Mouse (Mus musculus): Measurements from ENCODE around the gene Gm10181.
"Not testable (repeated sequence)": the region's sequence is repeated elsewhere in the genome, so short reads cannot be mapped to it uniquely, and the experiment has no call there.

The Gm10181 gene

DNA sequence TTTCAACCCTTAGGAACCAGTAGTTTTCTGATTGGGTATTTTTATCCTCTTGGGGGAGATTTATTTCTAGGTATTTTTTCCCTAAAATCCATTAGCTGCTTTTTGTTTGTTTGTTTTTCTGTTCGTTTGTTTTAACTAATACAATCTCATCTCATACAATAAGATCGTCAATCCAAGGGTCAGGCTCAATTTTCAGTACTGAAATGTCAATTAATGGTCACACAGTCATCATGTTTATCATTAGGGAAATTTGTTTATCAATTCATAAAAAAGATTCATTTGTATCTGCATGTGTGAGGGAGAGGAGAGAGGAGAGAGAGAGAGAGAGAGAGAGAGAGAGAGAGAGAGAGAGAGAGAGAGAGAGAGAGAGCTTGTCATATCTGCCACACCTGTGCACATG lies at the start of gene Gm10181:
Gm10181 (plus strand) TSS at position 301 of the 400 bp plus-strand sequence.
- no peak for DNase-seq

DNA sequence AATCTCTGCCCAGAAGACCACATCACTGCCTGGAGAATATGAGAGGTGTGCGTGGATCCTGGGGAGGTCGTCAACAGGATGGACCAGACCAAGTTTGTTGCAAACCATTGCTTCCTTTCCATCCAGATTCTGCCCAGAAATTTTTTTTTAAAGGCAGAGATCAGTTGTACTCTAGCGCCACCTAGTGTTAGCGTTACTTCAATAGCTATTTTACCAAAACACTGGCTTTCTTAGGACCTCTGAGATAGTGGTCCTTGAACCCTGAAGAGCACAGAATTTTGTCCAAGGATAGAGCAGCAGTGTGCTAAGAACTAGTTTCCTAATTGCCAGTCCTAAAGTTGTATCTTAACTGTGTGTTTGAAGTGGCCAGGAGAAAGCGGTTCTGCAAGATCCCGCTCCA lies 47.6 kb upstream of the Gm10181 start:
- DNase-seq: peak; percentile 14

DNA sequence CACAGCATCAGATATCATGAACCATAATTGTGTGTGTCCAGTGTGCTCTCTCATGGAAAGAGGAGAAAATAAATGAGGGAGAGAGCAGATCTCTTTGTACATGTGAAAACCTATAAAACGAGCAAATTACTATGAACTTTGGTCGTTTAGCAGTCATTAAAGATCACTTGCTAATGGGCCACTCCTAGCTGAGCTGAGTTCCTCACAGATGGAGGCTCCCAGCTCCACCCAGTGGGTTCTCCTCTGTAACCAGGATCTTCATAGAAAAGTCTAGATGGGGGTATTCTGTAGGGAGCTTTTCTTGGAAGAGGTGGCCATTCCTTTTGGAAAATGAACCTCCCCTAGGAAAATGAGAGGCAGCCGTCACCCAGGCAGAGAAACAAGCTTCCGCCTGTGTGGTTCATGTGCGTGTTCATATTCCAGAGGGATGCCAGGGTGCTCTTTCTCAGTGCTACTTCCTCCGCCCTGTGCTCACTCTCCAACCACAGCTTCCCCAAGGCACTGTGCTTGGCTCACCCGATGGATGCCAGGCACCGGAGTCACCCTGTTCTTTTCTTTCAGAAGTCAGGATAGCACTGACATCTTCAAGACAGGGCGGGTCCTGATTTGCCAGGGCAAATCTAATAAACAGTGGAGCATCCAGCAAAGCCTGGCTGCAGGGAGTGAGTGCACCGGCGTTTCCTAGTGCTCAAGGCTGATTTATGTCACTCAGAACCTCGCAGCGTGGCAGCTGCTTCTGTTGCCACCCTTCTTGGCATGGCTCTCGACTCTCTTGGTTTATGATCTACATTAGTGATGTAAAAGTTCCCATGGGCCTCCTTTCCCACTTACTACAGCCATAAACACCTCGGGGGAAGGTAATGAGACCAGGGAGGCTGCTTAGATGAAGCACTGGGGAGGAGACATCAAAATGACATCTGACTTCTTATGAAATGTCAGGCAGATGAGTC lies 46.8 kb upstream of the Gm10181 start:
- no peak for DNase-seq

DNA sequence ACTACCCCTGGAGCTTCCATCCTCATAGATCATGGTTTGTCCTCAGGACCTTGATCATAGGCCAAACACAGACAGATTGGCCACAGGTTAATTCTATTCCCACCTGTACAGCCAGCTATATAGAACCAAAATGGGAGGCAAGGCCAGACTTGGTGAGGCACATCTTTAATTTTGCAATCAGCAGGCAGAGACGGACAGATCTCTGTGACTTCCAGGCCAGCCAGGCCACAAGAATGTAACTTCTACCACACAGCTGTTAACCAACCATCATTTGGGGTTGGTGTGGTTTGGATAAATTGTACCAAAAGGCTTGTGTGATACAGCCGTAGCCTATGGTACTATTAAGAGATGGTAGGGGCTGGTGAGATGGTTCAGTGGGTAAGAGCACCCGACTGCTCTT lies 44.9 kb upstream of the Gm10181 start:
- DNase-seq: no peak

DNA sequence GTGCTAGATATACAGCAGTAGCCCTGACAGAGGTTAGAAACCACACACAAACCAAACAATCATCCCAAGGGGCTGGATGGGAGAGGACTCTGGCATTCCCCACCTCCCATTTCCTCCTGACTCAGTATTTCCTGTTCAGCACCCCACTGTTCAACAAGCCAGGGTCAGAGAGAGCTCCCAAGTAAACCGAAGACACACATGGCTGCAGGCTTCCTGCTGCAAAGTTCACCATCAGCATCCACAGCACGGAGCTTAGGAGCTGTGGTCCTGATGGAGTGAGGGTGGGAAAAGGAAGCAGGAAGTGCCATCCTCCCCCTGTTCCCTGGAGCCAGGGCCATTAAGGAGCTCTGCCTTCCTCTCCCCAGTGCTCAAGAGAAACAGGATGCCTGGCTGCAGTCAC lies 40.9 kb upstream of the Gm10181 start:
- no peak for DNase-seq

DNA sequence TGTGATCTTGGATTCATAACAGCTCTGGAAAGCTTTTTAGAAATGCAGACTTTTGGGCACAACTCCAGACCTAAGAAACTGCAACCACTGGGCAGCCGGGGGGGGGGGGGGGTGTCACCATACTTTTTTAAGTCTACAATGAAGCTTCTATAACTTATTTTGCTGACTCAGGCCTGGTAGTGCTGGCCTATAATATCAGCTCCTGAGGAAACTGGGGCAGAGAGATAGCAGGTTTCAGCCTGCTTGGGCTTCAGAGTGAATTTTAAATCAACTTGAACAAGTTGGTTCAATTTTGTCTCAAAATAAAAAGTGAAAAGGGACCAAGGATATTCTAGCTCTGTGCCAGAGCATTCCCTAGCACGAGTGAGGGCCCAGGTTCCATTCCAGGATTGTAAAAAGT lies 40.3 kb upstream of the Gm10181 start:
- no peak for DNase-seq

DNA sequence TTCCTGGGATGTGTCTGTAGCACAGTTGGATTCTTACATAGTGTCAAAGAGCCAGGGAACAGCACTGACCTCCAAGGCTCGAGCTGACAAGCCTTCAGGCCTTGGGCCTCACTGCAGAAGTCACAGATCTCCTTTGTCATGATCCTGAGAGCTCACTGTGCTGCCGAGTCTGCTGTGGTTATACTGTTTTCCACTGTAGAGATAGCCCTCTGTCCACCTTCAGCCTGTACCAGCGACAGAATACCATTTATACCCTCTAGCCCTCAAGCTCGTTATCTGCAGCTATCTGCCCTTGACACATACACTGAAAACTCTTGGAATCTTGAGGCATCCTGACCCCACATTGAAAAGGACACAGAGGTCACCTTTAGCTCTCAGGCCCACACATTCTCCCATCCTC lies 37.3 kb upstream of the Gm10181 start:
- DNase-seq: no peak

DNA sequence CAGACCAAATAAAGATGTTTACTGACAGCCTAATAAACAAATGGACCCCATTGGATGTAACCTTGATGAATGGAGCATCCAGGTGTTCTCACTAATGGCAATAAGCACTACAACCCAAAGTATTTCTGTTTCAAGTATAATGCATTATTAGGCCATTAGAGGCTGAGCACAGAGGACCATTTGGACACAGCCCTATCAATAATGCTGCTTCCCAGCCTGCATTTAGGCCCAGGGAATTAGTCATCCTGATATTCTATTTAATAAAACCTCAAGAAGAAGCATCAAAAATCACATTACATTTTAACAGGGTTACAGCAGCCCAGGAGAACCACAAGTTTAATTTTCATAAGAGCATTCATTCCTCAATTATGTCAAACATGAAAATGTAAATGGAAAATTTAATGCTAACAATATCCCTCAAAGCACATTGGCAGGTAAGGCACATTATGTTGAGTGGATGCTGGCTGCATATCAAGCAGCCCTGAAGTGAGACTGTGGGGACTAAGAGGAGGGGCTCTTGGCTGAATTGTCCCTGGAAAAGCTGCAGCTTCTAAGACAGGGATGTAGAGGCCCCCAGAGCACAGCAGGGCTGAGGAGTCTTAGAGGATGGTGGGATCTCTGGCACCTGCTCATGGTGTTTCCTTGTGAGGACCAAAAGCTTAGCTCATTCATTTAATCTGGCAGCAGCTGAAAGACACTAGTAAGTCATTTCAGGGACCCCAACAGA lies 33.4 kb upstream of the Gm10181 start:
- no peak for DNase-seq

DNA sequence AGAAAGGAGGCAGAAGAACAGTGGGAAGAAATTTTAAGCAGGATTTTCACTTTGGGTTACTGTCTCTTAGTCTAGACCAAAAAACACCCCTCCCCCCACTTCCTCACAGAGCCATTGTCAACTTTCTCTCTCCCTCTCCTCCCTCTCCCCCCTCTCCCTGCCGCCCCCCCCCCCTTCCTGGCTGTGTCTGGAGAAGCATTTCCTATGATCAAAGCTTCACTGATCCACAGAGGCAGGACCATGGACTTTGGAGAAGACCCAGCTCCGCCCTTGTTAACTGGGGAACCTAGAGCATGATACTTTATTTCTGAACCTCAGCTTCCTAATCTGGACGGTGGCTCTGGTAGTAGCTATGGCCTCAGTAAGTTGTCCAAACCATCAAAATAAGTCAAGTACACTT lies 30.5 kb upstream of the Gm10181 start:
- no peak for DNase-seq

DNA sequence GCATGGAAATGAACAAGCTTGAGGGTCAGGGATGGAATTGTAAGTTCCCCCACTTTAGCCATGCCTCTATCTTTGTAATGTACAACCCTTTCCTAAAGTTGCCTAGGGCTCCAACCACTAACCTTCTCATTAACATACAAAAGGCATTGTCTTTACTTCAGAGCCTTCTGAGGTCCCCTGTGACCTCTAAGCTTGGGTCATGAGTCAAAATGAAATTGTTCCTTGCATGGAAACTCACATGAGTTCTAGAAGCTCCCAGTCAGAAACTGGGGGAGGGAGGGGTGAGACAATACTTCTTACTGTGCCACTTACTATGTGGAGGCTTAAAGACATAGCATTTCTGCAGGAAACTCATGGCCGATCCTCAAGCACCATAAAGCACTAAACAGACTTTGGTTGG lies 16.6 kb upstream of the Gm10181 start:
- DNase-seq: no peak

DNA sequence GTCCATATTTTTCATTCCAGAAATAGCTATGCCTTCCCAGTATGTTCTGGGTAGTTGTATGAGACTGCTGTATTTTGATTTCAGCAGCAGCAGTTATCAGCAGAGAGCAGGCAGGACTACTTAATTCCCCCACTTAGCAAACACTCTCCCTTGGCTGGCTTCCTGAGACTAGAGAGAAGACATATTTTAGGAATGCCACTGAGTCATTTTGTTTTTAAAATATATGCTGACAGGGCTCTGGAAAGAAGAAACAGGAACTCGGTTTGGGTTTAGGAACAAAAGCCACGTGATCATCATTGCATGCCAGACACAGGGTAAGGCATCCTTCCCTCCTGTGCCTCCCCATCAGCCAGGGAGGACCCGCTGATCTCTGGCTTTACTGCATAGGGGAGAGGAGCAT lies 13.2 kb upstream of the Gm10181 start:
- DNase-seq: no peak

DNA sequence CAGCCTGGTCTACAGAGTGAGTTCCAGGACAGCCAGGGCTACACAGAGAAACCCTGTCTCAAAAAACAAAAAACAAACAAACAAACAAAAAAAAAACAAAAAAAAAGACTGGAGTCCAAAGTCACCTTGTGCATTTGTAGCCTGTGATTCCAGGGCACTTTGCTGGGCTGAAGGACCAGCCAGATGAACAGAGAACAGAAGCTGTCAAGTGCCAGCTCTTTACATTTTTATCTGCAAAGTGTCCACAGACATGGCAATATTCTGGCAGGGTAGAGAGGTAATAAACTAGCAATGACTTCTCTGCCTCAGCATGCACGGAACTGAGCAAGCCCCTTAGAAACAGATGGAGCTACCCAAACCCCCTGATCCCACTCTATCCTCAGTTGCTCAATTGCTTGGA lies 12.7 kb upstream of the Gm10181 start:
- no peak for DNase-seq

DNA sequence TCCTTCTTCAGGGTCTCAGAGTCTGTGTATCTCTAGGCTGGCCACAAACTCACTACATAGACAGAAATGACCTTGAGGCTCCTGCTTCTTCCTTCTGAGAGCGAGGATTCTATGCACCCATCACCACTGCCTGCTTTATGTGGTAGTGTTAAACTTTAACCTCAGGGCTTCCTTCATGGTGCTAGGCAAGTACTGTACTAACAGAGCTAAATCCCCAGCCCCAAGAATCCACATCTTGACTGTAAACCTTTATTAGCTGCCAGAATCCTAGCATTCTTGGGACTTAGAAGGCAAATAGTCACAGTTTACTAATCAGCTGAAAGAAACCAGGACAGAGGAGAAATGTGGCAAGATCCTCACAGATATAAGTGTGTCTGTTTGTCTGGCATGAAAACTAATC lies 1.6 kb downstream of the Gm10181 start:
- no peak for DNase-seq

DNA sequence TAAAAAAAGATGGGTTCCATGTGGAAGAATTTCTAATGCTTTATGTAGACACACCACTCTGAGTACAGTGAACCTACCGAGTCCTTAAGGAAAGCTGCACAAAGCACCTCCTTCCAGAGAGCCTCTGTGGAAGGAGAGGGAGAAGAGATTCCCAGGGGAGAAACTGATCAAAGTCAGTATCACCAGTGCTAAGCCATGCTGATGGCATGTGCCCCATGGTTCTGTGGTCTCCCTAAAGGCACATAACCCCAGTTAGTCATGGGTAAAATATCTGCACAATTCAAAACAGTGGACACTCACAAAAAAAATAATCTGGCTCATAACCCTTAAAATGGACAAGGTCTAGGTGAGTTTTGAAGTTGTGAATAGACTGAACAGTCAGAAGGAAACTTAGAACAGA lies 13.7 kb downstream of the Gm10181 start:
- DNase-seq: no peak

DNA sequence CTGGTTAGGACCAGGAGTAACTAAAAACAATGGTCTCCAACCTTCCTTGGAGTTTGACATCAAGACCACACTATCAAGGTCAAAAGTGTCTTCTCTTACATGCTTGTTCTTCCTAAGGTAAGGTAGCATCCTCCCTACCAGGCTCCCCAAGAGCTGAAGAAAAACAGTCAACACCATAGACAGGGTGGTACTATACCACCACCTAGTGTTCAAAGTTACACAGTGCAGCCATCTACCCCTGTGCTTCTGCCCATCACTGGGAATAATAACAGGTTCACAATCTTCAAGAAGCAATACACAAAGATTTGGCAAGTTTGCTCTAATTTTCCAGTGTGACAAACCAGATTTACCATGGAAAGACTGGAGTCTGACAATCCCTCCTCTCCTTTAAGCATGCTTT lies 15.4 kb downstream of the Gm10181 start:
- peak; percentile 10 for DNase-seq

DNA sequence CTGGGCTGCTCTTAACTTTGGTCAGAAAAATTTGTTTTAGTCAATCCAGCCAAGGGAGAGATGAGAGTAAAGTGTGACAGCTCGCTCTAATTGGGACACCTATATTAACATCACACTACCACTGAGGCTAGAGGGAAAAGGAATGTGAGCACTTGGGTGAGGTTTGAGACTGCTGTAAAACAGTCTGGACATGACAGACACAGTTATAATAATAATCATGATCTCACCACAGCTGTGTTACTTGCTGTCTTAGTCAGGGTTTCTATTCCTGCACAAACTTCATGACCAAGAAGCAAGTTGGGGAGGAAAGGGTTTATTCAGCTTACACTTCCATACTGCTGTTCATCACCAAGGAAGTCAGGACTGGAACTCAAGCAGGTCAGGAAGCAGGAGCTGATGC lies 34.4 kb downstream of the Gm10181 start:
- not testable (repeated sequence) for DNase-seq

DNA sequence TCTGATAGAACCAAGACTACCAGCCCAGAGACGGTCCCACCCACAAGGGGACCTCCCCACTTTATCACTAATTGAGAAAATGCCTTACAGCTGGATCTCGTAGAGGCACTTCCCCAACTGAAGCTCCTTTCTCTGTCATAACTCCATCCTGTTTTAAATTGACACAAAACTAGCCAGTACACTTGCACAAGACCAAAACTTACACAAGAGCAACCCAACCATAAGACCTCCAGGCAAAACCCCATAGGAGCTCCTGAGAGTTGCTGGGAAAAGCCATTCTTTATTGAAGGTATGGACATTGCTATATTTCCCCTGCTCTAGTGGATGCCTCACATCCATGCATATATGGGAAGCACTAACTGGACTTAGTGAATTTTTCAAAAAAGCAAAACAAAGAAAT lies 34.8 kb downstream of the Gm10181 start:
- no peak for DNase-seq

DNA sequence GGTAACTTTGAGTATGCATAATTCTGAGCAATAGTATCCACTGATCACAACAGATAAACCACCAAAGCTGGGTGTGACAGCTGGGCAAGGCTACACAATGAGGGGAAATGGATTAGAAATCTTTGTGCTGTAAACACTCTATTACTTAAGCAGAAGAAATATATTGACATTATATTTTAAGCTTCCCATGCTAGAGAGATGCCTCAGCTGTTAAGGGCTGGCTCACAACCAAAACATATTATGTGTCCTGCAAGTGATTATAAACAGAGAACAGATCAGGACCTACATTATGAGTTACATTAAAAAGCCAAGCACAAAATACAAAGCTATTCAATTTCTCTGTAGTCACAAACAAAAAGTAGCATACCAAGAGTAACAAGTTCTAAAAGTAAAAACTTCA lies 43.0 kb downstream of the Gm10181 start:
- no peak for DNase-seq

DNA sequence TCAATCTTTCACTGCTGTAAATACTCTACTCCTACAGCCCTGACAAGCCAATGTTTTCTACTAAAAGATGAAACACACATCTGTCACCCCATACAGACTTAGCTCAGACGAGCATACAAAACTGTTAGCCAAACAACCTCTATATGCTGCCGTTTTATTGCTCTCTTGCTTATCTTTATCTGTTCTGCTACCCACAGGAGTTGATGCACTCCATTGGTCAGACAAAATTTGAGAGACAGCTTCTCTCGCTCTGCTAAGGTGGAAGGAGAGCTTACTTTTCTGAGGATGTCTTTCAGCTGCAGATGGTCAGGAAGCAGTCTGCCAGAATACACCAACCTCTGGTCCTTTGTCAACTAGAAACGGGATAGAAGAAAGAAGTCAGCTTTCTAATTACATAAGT lies 43.7 kb downstream of the Gm10181 start:
- no peak for DNase-seq

DNA sequence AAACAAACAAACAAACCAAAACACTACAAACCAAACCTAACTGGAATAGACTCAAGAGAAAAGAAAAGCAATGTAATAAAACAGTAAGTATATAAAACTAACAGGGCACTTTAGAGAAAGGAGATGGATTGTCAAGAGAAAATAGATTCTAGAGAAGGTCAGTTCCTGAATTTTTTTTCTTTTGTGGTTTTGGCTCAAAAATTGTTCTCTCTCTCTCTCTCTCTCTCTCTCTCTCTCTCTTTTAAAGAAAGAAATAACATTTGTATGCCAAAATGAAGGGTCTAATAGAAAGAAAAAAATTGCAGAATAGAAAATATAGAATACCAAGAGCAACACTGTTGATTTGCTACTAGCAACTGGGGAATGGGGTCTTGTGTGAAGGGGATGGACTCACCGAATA lies 49.7 kb downstream of the Gm10181 start:
- DNase-seq: no peak

All from cerebellum, adult 11 months (tissue).